Mouse (Mus musculus): ENCODE results near the gene Rap1a.

Rap1a gene

GRCm38 (mm10) chr3:105801191-105802166 lies at the start of gene Rap1a:
Rap1a (minus strand) TSS chr3:105801336.
- DNase-seq = peak; percentile 84 to 89

- DNase-seq = no peak
Observed at GRCm38 (mm10) chr3:105846294-105847069, 45.3 kb upstream of the Rap1a start.

GRCm38 (mm10) chr3:105839836-105840235 lies 38.7 kb upstream of the Rap1a start:
- no peak for DNase-seq

- DNase-seq = no peak
Observed at GRCm38 (mm10) chr3:105838655-105839054, 37.5 kb upstream of the Rap1a start.

- no peak for DNase-seq
Observed at GRCm38 (mm10) chr3:105836883-105837282, 35.7 kb upstream of the Rap1a start.

GRCm38 (mm10) chr3:105835875-105836274 lies 34.7 kb upstream of the Rap1a start:
- no peak for DNase-seq

- no peak for DNase-seq
Observed at GRCm38 (mm10) chr3:105831584-105831983, 30.4 kb upstream of the Rap1a start.

- no peak for DNase-seq
Observed at GRCm38 (mm10) chr3:105825501-105826161, 24.5 kb upstream of the Rap1a start.

GRCm38 (mm10) chr3:105824704-105825103 lies 23.6 kb upstream of the Rap1a start:
- DNase-seq = no peak

GRCm38 (mm10) chr3:105824103-105824502 lies 23.0 kb upstream of the Rap1a start:
- no peak for DNase-seq

GRCm38 (mm10) chr3:105823609-105824008 lies 22.5 kb upstream of the Rap1a start:
- no peak for DNase-seq

GRCm38 (mm10) chr3:105821504-105821903 lies 20.4 kb upstream of the Rap1a start:
- DNase-seq = no peak

GRCm38 (mm10) chr3:105820272-105820671 lies 19.1 kb upstream of the Rap1a start:
- no peak for DNase-seq

GRCm38 (mm10) chr3:105818130-105819004 lies 17.2 kb upstream of the Rap1a start:
- no peak for DNase-seq

GRCm38 (mm10) chr3:105816089-105816488 lies 15.0 kb upstream of the Rap1a start:
- DNase-seq = no peak

- no peak for DNase-seq
Observed at GRCm38 (mm10) chr3:105815236-105815904, 14.2 kb upstream of the Rap1a start.

GRCm38 (mm10) chr3:105811146-105811545 lies 10.0 kb upstream of the Rap1a start:
- DNase-seq = no peak

- no peak for DNase-seq
Observed at GRCm38 (mm10) chr3:105808179-105809037, 7.3 kb upstream of the Rap1a start.

GRCm38 (mm10) chr3:105807672-105808071 lies 6.5 kb upstream of the Rap1a start:
- DNase-seq = no peak

GRCm38 (mm10) chr3:105806519-105807249 lies 5.5 kb upstream of the Rap1a start:
- DNase-seq = no peak

All from cerebellum, postnatal 25 days (tissue).